Mouse (Mus musculus): ENCODE measurements around the gene Atg16l1.
"Not testable (repeated sequence)": the region's sequence is repeated elsewhere in the genome, so short reads cannot be mapped to it uniquely, and the experiment has no call there.

The Atg16l1 gene

DNA sequence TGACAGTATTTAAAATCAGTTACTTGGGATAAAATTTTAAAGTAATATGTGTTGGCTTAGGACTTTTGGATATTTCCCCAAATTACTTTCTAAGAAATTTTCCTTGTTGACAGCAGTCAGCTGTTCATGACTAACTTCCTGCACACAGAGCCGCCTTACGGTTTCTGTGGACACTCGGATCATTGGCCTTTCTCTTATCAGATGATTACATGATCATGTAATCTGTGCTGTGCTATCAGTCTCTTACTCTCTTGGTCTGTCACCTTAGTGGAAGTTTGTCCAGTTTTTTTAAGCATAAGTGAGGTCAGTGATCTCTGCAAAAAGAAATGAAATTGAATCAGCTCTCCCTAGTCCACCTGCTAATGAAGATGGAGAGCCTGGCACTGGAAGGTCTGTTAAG lies 16.1 kb downstream of the Atg16l1 start:
- in situ Hi-C loops (cut with MboI, MseI), result no loop called here

- in situ Hi-C loops (cut with MboI, MseI), result no loop called here
Observed at GRCm38 (mm10) chr1:87773336-87773735, 17.7 kb downstream of the Atg16l1 start.

- in situ Hi-C loops (cut with MboI, MseI), result loop anchor here in 1 of 2 experiments (5.0 kb wide), 1 partner anchor 147 kb away; no protein-coding TSS in a partner anchor
Observed at GRCm38 (mm10) chr1:87774845-87775244, 19.2 kb downstream of the Atg16l1 start.

DNA sequence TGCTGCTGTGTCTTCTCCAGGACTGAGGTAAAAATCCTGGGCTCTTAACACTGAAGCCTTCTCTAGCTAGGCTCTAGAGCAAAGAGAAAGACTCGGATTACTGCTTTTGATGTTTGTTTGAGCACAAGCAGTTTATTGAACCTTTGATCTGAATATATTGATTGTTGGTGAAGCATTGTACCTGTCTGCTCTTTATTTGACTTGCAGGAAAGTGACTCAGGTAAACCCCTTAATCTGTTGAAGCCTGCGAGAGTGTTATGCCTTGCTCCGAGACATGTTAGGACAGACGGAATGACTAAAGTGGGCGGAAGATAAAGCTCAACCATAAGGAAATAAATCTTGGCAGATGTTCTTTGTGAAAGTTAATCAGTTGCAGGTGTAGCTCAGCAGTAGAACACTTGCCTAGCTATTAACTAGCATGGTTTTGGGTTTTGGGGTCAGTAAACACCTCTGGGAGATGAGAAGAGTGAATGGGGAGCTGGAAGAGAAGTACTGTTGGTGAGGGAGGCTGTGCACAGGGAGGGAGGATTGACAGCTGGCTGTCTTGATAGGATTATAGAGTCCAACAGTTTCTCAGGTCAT lies 23.6 kb downstream of the Atg16l1 start:
- in situ Hi-C loops (cut with MboI, MseI), result loop anchor here in 1 of 2 experiments (5.0 kb wide), 1 partner anchor 143 kb away; no protein-coding TSS in a partner anchor

DNA sequence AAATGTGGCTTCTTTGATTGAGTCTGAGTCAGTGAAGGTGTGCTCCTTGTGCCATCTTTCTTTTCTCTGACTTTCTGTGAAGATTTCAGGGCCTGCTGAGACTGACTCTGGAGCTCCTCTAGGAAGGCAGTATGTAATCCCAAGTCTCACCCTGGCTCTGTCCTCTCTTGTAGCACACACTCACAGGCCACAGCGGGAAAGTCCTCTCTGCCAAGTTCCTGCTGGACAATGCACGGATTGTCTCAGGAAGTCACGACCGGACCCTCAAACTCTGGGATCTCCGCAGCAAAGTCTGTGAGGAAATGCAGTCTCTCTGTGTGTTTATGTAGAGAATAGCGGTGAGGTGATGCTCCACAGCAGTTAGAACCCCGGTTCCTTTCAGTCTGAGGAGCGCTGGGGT lies 30.0 kb downstream of the Atg16l1 start:
- in situ Hi-C loops (cut with MboI, MseI), result loop anchor here in 1 of 2 experiments (5.0 kb wide), 1 partner anchor 78 kb away; no protein-coding TSS in a partner anchor

GRCm38 (mm10) chr1:87786251-87786650 lies 30.6 kb downstream of the Atg16l1 start:
- in situ Hi-C loops (cut with MboI, MseI), result loop anchor here in 1 of 2 experiments (5.0 kb wide), 1 partner anchor 79 kb away; no protein-coding TSS in a partner anchor

DNA sequence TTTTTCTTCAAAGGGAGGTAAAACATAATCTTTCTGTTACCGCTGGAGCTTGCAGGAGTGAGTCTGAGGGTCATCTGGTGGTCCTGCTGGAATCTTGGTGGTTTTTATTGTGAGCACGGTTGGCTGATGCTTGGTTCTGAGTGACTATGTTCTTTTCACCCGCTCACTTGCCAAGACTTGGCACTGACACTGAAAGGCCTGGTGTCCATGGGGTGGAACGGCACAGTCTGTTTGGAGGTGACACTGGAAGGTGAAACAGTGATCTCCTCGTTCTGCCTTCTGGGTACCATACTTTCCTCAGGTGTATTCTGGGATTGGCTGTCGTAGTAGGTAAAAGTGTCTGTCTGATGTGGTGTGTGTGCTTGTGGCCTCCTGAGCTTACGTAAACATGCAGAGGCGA lies 34.0 kb downstream of the Atg16l1 start:
- in situ Hi-C loops (cut with MboI, MseI), result loop anchor here in 1 of 2 experiments (5.0 kb wide), 1 partner anchor 82 kb away; no protein-coding TSS in a partner anchor

GRCm38 (mm10) chr1:87792438-87793137 lies 36.9 kb downstream of the Atg16l1 start:
- in situ Hi-C loops (cut with MboI, MseI), result no loop called here

GRCm38 (mm10) chr1:87793138-87793449 lies 37.4 kb downstream of the Atg16l1 start:
- in situ Hi-C loops (cut with MboI, MseI), result no loop called here

DNA sequence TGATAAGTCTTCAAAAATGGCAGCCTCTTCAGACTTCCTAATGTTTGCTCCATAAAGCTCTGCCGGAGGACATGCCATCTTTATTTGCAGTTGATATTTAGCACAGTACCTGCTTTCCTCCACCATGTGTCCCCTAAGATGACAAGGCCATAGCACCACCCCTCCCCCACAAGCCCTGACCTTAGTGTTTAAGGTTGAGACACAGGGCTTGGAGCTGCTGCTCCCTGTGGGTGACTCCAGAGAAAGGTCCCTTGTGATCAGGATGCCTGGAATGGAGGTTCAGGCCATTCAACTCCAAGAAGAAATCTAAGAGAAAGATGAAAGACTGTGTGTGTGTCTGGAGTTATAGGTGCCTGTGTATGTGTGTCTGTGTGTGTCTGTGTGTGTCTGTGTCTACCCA lies 42.0 kb downstream of the Atg16l1 start:
- in situ Hi-C loops (cut with MboI, MseI), result no loop called here

DNA sequence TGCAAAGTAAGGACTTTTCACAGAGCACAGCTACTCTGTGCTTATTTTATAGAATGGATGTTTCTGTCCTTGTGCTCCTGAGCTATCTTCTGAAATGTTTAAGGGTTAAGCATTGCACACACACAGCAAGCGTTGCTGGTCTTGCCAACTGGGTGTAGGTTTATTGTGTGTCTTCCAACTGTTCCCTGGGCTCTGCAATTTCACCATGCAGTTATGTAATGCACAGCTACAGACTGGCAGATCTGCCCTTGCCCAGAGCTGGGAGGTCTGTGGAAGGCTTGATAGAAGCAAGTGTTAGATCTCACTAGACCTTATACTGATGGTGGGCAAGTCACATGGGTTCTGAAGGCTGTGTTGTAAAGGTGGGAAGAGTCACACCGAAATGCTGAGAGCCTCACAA lies 42.6 kb downstream of the Atg16l1 start:
- in situ Hi-C loops (cut with MboI, MseI), result no loop called here

- in situ Hi-C loops (cut with MboI, MseI), result no loop called here
Observed at GRCm38 (mm10) chr1:87803576-87803975, 47.9 kb downstream of the Atg16l1 start, which contains the start of gene Sag. TSS of gene Sag (plus strand) at chr1:87803680.

DNA sequence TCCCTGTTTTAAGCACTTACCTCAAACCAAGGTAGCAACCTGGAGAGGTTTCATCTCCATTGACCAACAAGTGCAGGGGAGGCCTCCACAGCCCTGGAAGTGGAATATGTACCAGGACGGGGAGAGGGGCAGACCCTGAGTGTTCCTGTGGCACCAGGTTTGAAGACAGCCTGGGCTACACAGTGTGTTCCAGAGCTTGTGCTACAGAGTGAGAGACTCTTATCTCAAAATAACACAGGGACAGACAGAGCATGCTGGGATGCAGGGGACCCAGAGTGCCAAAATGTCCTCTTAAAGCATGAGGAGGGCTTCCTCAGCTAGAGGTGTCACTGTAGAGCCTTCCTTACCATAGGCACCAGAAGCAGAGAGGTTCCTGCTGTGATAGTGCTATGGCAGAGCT lies 52.1 kb downstream of the Atg16l1 start:
- in situ Hi-C loops (cut with MboI, MseI), result no loop called here

DNA sequence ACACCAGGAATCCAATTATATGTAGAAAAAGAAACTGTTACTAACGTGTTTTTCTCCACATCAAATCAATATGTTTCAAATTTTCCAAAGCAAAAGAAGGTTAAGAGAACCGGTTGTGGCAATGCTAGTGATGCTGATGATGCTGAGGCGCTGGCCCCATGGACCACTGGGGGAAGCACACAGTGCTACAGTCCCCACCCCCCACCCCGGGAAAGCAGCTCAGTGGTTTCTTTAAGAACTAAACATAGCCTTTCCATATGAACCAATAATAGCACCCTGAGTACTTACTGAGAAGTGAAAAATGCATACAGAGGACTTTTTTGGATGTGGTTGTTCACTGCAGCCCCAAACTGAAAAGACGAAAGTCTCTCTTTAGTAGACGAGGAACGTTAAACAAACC lies 55.7 kb downstream of the Atg16l1 start:
- in situ Hi-C loops (cut with MboI, MseI), result loop anchor here in 1 of 2 experiments (5.0 kb wide), 1 partner anchor 101 kb away; no protein-coding TSS in a partner anchor

- in situ Hi-C loops (cut with MboI, MseI), result loop anchor here in 1 of 2 experiments (5.0 kb wide), 1 partner anchor 100 kb away; no protein-coding TSS in a partner anchor
Observed at GRCm38 (mm10) chr1:87812061-87812460, 56.4 kb downstream of the Atg16l1 start.

DNA sequence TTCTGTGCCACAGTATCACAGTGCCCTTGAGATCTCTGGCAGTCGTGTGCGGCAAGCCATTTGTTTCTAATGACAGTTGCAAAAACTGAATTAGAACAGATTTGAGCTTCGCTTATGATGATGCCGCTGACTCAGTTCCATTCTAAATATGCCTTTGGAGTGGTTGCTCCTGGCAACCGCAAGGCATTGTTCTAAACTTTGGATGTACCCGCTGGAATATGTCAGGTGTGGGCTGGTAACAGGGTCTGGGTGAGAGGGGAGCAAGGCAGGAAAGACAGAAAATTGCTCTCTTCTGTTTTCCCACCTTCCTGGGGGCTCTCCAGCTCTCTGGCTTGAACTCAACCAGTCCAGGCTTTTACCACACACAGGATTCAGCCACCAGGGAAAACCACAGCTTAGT lies 57.5 kb downstream of the Atg16l1 start:
- in situ Hi-C loops (cut with MboI, MseI), result loop anchor here in 1 of 2 experiments (5.0 kb wide), 1 partner anchor 99 kb away; no protein-coding TSS in a partner anchor

- in situ Hi-C loops (cut with MboI, MseI), result loop anchor here in 1 of 2 experiments (5.0 kb wide), 1 partner anchor 99 kb away; no protein-coding TSS in a partner anchor
Observed at GRCm38 (mm10) chr1:87813681-87814080, 58.0 kb downstream of the Atg16l1 start.

DNA sequence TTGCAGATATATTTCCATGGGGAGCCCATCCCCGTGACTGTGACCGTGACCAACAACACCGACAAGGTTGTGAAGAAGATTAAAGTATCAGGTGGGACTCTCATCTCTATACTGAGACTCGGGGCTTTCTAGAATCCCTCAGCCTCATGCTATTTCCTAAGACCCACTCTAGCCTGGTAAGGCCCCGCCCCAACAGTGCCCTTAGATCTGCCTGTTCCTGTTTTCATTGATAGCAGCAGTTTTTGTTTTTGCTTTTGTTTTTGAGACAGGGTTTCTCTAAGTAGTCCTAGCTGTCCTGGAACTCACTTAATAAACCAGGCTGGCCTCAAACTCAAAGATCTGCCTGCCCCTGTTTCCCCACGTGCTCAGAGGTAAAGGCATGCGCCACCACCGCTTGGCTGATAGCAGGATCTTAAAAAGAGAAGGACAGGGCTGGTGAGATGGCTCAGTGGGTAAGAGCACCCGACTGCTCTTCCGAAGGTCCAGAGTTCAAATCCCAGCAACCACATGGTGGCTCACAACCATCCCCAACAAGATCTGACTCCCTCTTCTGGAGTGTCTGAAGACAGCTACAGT lies 68.8 kb downstream of the Atg16l1 start:
- in situ Hi-C loops (cut with MboI, MseI), result no loop called here

GRCm38 (mm10) chr1:87825281-87825680 lies 69.6 kb downstream of the Atg16l1 start:
- in situ Hi-C loops (cut with MboI, MseI), result no loop called here

- in situ Hi-C loops (cut with MboI, MseI), result no loop called here
Observed at GRCm38 (mm10) chr1:87825991-87826390, 70.3 kb downstream of the Atg16l1 start.

DNA sequence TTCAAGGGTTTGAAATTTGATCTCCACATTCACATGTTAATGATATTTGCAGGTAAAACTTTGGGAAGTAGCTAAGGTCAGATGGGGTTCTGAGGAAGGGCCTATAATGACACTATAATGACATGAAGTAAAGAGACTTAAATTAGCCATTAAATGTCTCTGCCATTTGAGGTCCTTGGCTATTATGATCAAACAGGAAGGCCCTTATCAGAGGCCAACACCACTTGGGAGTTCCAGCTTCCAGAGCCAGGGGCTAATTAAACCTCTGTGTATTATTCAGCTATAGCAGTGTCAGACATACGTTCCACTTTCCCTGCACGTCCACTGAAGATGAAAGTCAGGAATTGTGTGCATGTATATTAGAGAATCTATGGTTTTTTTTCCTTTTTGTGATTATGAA lies 70.8 kb downstream of the Atg16l1 start:
- in situ Hi-C loops (cut with MboI, MseI), result no loop called here

GRCm38 (mm10) chr1:87827476-87827875 lies 71.8 kb downstream of the Atg16l1 start:
- in situ Hi-C loops (cut with MboI, MseI), result not testable (repeated sequence)

Data from T-helper 17 cell (primary cell).